Mouse (Mus musculus): ENCODE measurements around the gene Epha10.

- no peak for TF ChIP-seq CTCF (IDR thresholded peaks at IDR 0.05; ENCODE audit: borderline replicate concordance, extremely low read depth, insufficient read depth, insufficient read length)
- TF ChIP-seq POLR2A (IDR thresholded peaks at IDR 0.05; ENCODE audit: borderline replicate concordance, extremely low read depth, insufficient read depth, insufficient read length, poor library complexity, severe bottlenecking): no peak
These were observed 13.1 kb downstream of the Epha10 start for GRCm38 (mm10) chr4:124893769-124894168.

All from brain, embryonic 14.5 days (tissue).